ENCODE assay signal across 9 mouse cellular contexts in the genomic region with DNA sequence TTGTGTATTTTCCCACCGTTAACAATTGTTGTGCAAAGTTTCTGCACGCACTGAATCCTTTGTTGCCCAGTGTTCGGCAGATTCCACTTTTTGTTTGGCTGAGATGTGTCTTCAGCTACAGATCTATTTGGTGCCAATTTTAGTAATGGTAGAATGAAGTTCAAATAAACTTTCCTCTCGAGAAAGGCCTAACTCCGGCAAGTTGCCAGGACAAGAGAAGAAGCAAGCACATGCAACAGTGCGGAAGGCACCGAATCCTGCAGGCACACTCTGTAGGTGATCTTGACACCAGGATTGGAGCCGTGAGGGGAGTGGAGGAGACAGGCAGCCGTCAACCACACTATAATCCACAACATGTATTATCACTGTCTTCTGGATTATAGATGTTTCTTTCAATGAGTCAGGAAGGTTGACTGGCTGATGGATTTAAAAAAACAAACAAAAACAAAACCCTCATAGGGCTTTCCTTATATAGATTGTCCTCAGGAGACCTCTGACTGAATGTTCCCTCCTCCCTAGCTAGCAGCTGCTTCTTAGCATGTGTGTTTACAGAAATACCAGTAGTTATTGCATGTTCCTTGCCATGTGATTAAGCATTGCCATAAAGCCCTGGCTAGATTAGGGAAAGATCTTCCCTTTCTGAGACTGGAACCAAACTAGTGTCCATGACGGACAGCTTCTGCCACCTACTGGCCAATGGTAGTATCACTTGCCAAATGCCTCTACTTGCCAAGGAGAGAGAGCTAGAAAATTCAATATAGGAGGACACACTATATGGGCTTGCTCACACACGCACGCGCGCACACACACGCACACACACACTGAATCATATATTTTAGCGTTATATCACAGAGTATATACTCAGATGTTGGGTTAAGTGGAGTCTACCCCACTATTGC. TPM values are rescaled to one million over a fixed set of nuclear protein-coding genes. Genes with fewer than 3 reads are reported as not detected.
DNase-seq lines count a peak whose midpoint lies in the region; ATAC-seq and TF ChIP-seq lines count a peak whose summit lies in the region.
"Had no signal": no experiment of that assay in that cellular context is flagged by ENCODE, and none has a peak within 500 bp of the region (broad histone marks: within the 10 kb centered on the region; RNA-seq: fewer than 3 reads in every experiment).

No protein-coding gene starts in this region.

- no peak overlapping the region for H3K9ac ChIP-seq in forebrain, embryonic 13.5 days
- H3K9ac ChIP-seq: limb, embryonic 15.5 days had no signal

- H3K36me3 ChIP-seq in G1E (replicated peaks) = no peaks in the 10 kb centered on the region
- H3K36me3 ChIP-seq in forebrain, embryonic 13.5 days (ENCODE audit: poor library complexity, severe bottlenecking) = no peaks in the 10 kb centered on the region
- H3K36me3 ChIP-seq: limb, embryonic 15.5 days had no signal

- no peaks in the 10 kb centered on the region for H3K4me1 ChIP-seq in G1E (ENCODE audit: insufficient read depth, low read depth, low read length)
- H3K4me1 ChIP-seq in forebrain, embryonic 13.5 days = no peaks in the 10 kb centered on the region

- no peak overlapping the region for H3K4me2 ChIP-seq in forebrain, embryonic 13.5 days
- H3K4me2 ChIP-seq: limb, embryonic 15.5 days had no signal

- peak; percentile 75 for TF ChIP-seq CTCF in G1E (IDR thresholded peaks at IDR 0.05; ENCODE audit: low read depth, low read length)

- H3K27me3 ChIP-seq in G1E (ENCODE audit: insufficient read depth, low read length) = peaks cover 3% of the 10 kb centered on the region; the same call in 1 of the 2 replicates
- no peaks in the 10 kb centered on the region for H3K27me3 ChIP-seq in forebrain, embryonic 13.5 days
- H3K27me3 ChIP-seq: limb, embryonic 15.5 days had no signal

- 54% methylated on average over 16 of the region's 16 CpGs for WGBS in forebrain, embryonic 13.5 days

- DNase-seq in G1E (ENCODE audit: low spot score) = peak; percentile 26
- peak; percentile 42 for DNase-seq in c-Kit-positive CD71-positive TER-119-positive erythroid progenitor cells, embryonic 14.5 days (ENCODE audit: low spot score)
- DNase-seq in layer of hippocampus, adult 8-10 months (ENCODE audit: low spot score in 2 of 2) = peak; percentile 63 to 88
- DNase-seq in lung, postnatal 14 days = peak; percentile 90
- DNase-seq in retina, adult 2 months (ENCODE audit: low read depth, low spot score) = peak; percentile 54
- peak; percentile 44 to 78 for DNase-seq in thymus, postnatal 10 days (ENCODE audit: low spot score in 2 of 2)

- no peak overlapping the region for H3K4me3 ChIP-seq in G1E (ENCODE audit: low read depth, low read length)
- no peak overlapping the region for H3K4me3 ChIP-seq in forebrain, embryonic 13.5 days
- H3K4me3 ChIP-seq: limb, embryonic 15.5 days had no signal

- no peaks in the 10 kb centered on the region for H3K9me3 ChIP-seq in G1E (replicated peaks)
- H3K9me3 ChIP-seq in forebrain, embryonic 13.5 days (replicated peaks) = no peaks in the 10 kb centered on the region
- H3K9me3 ChIP-seq: limb, embryonic 15.5 days had no signal

- H3K27ac ChIP-seq in forebrain, embryonic 13.5 days = no peak overlapping the region
- H3K27ac ChIP-seq: limb, embryonic 15.5 days had no signal

- ATAC-seq in G1E (ENCODE audit: extremely low read depth, insufficient number of reproducible peaks, low FRiP score, poor library complexity, severe bottlenecking) = no peak
- peak; percentile 71; the same call in 1 of the 2 replicates for ATAC-seq in forebrain, embryonic 13.5 days
- ATAC-seq in hematopoietic stem cell, adult 5-6 weeks (replicated peaks in 1 of 2; ENCODE audit: insufficient read depth in 1 of 2, low FRiP score in 2 of 2, low TSS enrichment in 1 of 2, low read depth in 1 of 2, poor library complexity in 2 of 2, severe bottlenecking in 2 of 2) = peak; percentile 83 to 86

RNA-seq across cellular contexts. Expression of gene Spdye4c, which starts 18.0 kb away (rescaled TPM):
- total RNA-seq in G1E (2014; fragmentation: Nextera tagmentation) (not detected in 2 replicates), G1E (2017) (not detected in 2 replicates)
- not detected in 2 replicates for polyA plus RNA-seq in G1E (2012)
- not detected in 2 replicates for polyA plus RNA-seq in forebrain, embryonic 13.5 days (2015; fragmentation: Nextera tagmentation; extraction: Ambion mirVana)
- not detected in 2 replicates for total RNA-seq in hematopoietic stem cell, adult 5-6 weeks (2017)
- total RNA-seq in layer of hippocampus, adult 8-10 months (2022) = not detected
- polyA plus RNA-seq: limb, embryonic 15.5 days had no signal

Comparison
In these comparisons a context has a peak if more than half of its experiments do, and no peak if none do; other contexts are left out.
1. DNase-seq: peak in every context shown above with its lines; median percentile 90 in lung, postnatal 14 days; 76 in layer of hippocampus, adult 8-10 months; 61 in thymus, postnatal 10 days; 54 in retina, adult 2 months; 42 in c-Kit-positive CD71-positive TER-119-positive erythroid progenitor cells, embryonic 14.5 days; 26 in G1E.